Mouse (Mus musculus): ENCODE data around the gene Sec14l3.

The Sec14l3 gene

DNA sequence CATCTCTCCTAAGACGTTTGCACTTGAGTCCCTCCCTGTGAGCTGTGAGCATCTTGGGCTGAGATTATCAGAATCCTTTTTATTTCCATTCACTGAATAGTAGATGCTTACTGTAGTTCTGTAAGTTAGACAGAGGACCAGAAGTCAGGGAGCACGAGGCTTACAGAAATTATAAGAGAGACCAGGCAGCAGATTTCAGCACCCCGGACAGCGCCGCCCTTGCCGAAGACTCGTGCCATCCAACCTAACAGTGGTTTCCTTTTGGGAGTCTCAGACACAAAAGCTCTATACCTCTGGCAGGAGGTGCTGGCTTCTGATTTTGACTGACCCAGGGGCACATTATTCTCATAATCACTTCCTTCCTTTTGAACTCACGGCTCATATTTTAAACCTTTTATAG is 12.0 kb downstream of the Sec14l3 start:
- Histone ChIP-seq H3K36me3 (ENCODE audit: insufficient read depth, low read length) (no peaks in the 10 kb centered on the region), H3K4me1 (replicated peaks; ENCODE audit: low read depth, low read length) (no peaks in the 10 kb centered on the region), H3K9me3 (ENCODE audit: low read length) (peaks cover 17% of the 10 kb centered on the region), H3K27me3 (ENCODE audit: insufficient read depth, low read length) (peaks cover 56% of the 10 kb centered on the region), H3K4me3 (replicated peaks; ENCODE audit: low read length) (no peak overlapping the region)
- TF ChIP-seq NANOG (IDR thresholded peaks at IDR 0.05; ENCODE audit: borderline replicate concordance, low read length) (no peak), POU5F1 (IDR thresholded peaks at IDR 0.05; ENCODE audit: borderline replicate concordance, low read length) (no peak), CTCF (conservative IDR thresholded peaks at IDR 0.05; ENCODE audit: low read length) (no peak)

- no peaks in the 10 kb centered on the region for H3K4me1 ChIP-seq (replicated peaks; ENCODE audit: low read depth, low read length)
- H3K4me3 ChIP-seq (replicated peaks; ENCODE audit: low read length) = no peak overlapping the region
- peaks cover 41% of the 10 kb centered on the region for H3K27me3 ChIP-seq (ENCODE audit: insufficient read depth, low read length)
- TF ChIP-seq NANOG (IDR thresholded peaks at IDR 0.05; ENCODE audit: borderline replicate concordance, low read length) = no peak
- no peak for TF ChIP-seq CTCF (conservative IDR thresholded peaks at IDR 0.05; ENCODE audit: low read length)
- TF ChIP-seq POU5F1 (IDR thresholded peaks at IDR 0.05; ENCODE audit: borderline replicate concordance, low read length) = no peak
- no peaks in the 10 kb centered on the region for H3K36me3 ChIP-seq (ENCODE audit: insufficient read depth, low read length)
- peaks cover 18% of the 10 kb centered on the region for H3K9me3 ChIP-seq (ENCODE audit: low read length)
Observed at GRCm38 (mm10) chr11:4078267-4078933, 13.8 kb downstream of the Sec14l3 start.

- Histone ChIP-seq H3K27me3 (ENCODE audit: insufficient read depth, low read length) (peaks cover 32% of the 10 kb centered on the region), H3K9me3 (ENCODE audit: low read length) (peaks cover 19% of the 10 kb centered on the region), H3K4me1 (replicated peaks; ENCODE audit: low read depth, low read length) (no peaks in the 10 kb centered on the region), H3K36me3 (ENCODE audit: insufficient read depth, low read length) (no peaks in the 10 kb centered on the region), H3K4me3 (replicated peaks; ENCODE audit: low read length) (no peak overlapping the region)
- TF ChIP-seq POU5F1 (IDR thresholded peaks at IDR 0.05; ENCODE audit: borderline replicate concordance, low read length) = no peak
- TF ChIP-seq CTCF (conservative IDR thresholded peaks at IDR 0.05; ENCODE audit: low read length) = peak; percentile 95
Observed at GRCm38 (mm10) chr11:4080219-4080618, 15.6 kb downstream of the Sec14l3 start.

GRCm38 (mm10) chr11:4083316-4084078 is 18.9 kb downstream of the Sec14l3 start:
- no peak for TF ChIP-seq POU5F1 (IDR thresholded peaks at IDR 0.05; ENCODE audit: borderline replicate concordance, low read length)
- no peak for TF ChIP-seq NANOG (IDR thresholded peaks at IDR 0.05; ENCODE audit: borderline replicate concordance, low read length)
- TF ChIP-seq CTCF (conservative IDR thresholded peaks at IDR 0.05; ENCODE audit: low read length) = peak; percentile 85
- Histone ChIP-seq H3K4me1 (replicated peaks; ENCODE audit: low read depth, low read length) (no peaks in the 10 kb centered on the region), H3K4me3 (replicated peaks; ENCODE audit: low read length) (no peak overlapping the region), H3K36me3 (ENCODE audit: insufficient read depth, low read length) (no peaks in the 10 kb centered on the region), H3K27me3 (ENCODE audit: insufficient read depth, low read length) (peaks cover 11% of the 10 kb centered on the region), H3K9me3 (ENCODE audit: low read length) (peaks cover 23% of the 10 kb centered on the region)

DNA sequence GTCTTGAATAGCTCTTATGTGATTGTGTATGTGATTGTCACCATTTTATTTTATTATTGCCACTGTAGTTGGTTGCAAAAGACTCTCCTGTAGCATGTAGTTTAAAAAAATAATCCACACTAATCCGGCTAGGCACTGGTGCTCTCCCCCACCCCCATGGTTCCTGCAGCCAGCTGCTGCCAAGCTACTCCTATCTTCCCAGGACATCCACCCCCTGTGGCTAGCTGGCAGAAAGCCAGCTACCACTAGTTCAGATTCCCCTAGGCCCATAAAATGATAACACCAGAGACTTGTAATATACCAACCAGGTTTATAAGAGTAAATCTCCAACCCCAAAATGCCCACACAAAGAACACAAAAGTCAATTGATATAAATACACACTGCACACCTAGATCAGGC is 21.6 kb downstream of the Sec14l3 start:
- peaks cover 26% of the 10 kb centered on the region for H3K9me3 ChIP-seq (ENCODE audit: low read length)

GRCm38 (mm10) chr11:4087267-4087666 is 22.6 kb downstream of the Sec14l3 start:
- Histone ChIP-seq H3K4me1 (replicated peaks; ENCODE audit: low read depth, low read length) (no peaks in the 10 kb centered on the region), H3K9me3 (ENCODE audit: low read length) (peaks cover 18% of the 10 kb centered on the region), H3K36me3 (ENCODE audit: insufficient read depth, low read length) (peaks cover 17% of the 10 kb centered on the region), H3K27me3 (ENCODE audit: insufficient read depth, low read length) (peaks cover 6% of the 10 kb centered on the region; the same call in 1 of the 2 replicates), H3K4me3 (replicated peaks; ENCODE audit: low read length) (no peak overlapping the region)
- TF ChIP-seq NANOG (IDR thresholded peaks at IDR 0.05; ENCODE audit: borderline replicate concordance, low read length) (no peak), CTCF (conservative IDR thresholded peaks at IDR 0.05; ENCODE audit: low read length) (no peak), POU5F1 (IDR thresholded peaks at IDR 0.05; ENCODE audit: borderline replicate concordance, low read length) (no peak)

More for the DNA sequence above, 21.6 kb downstream of the Sec14l3 start:
- no peak overlapping the region for H3K4me3 ChIP-seq (replicated peaks; ENCODE audit: low read length)
- TF ChIP-seq CTCF (conservative IDR thresholded peaks at IDR 0.05; ENCODE audit: low read length) (no peak), POU5F1 (IDR thresholded peaks at IDR 0.05; ENCODE audit: borderline replicate concordance, low read length) (no peak), NANOG (IDR thresholded peaks at IDR 0.05; ENCODE audit: borderline replicate concordance, low read length) (no peak)
- H3K27me3 ChIP-seq (ENCODE audit: insufficient read depth, low read length) = peaks cover 6% of the 10 kb centered on the region; the same call in 1 of the 2 replicates
- H3K4me1 ChIP-seq (replicated peaks; ENCODE audit: low read depth, low read length) = no peaks in the 10 kb centered on the region
- peaks cover 7% of the 10 kb centered on the region for H3K36me3 ChIP-seq (ENCODE audit: insufficient read depth, low read length)

- H3K36me3 ChIP-seq (ENCODE audit: insufficient read depth, low read length) = peaks cover 40% of the 10 kb centered on the region
- TF ChIP-seq NANOG (IDR thresholded peaks at IDR 0.05; ENCODE audit: borderline replicate concordance, low read length) (no peak), POU5F1 (IDR thresholded peaks at IDR 0.05; ENCODE audit: borderline replicate concordance, low read length) (no peak), CTCF (conservative IDR thresholded peaks at IDR 0.05; ENCODE audit: low read length) (no peak)
- peaks cover 43% of the 10 kb centered on the region for H3K4me1 ChIP-seq (replicated peaks; ENCODE audit: low read depth, low read length)
- no peaks in the 10 kb centered on the region for H3K27me3 ChIP-seq (ENCODE audit: insufficient read depth, low read length)
- peaks cover 8% of the 10 kb centered on the region for H3K9me3 ChIP-seq (ENCODE audit: low read length)
- H3K4me3 ChIP-seq (replicated peaks; ENCODE audit: low read length) = peak overlapping the region; percentile 86
Observed at GRCm38 (mm10) chr11:4093459-4094377, 29.1 kb downstream of the Sec14l3 start.

Measured in E14TG2a.4 (cell line).